In the genomic region with DNA sequence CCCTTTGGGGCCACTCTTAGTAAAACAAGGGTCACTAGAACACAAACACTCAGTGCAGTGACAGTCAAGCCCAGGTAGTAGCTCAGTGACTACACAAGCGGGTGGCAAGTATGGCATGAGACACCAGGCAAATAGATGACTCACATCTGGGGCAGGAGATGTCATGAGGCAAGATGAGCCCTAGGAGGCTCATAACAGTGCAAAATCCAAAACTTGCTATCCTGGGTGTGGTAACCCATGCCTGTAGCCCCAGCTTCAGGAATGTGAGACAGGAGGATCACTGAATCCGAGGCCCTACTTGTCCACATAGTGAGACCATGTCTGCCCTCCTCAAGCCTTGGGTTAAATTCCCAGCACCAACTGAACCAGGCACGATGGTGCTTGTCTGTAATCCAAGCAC, we compare ENCODE assay signal across 7 mouse cellular contexts. TPM values are rescaled to one million over a fixed set of nuclear protein-coding genes. Genes with fewer than 3 reads are reported as not detected.
"Had no signal": no experiment of that assay in that cellular context is flagged by ENCODE, and none has a peak within 500 bp of the region (broad histone marks: within the 10 kb centered on the region; RNA-seq: fewer than 3 reads in every experiment).

No protein-coding gene starts in this region.

- H3K4me2 ChIP-seq: liver, embryonic 11.5 days; lung, embryonic 15.5 days had no signal

- H3K36me3 ChIP-seq: limb, embryonic 10.5 days; lung, embryonic 15.5 days; neural tube, embryonic 13.5 days had no signal

- DNase-seq: kidney, postnatal 25 days; retina, postnatal 1 day had no signal

- H3K9me3 ChIP-seq: limb, embryonic 10.5 days; lung, embryonic 15.5 days; neural tube, embryonic 13.5 days had no signal

- H3K9ac ChIP-seq: lung, embryonic 15.5 days; neural tube, embryonic 13.5 days had no signal

- H3K27ac ChIP-seq: limb, embryonic 10.5 days; lung, embryonic 15.5 days; neural tube, embryonic 13.5 days had no signal

- H3K4me3 ChIP-seq: lung, embryonic 15.5 days; neural tube, embryonic 13.5 days had no signal

RNA-seq across cellular contexts. Expression of a gene that starts 8.7 kb away (rescaled TPM):
- polyA plus RNA-seq: neural tube, embryonic 13.5 days had no signal

RNA-seq across cellular contexts. Expression of a gene that starts 18.4 kb away (rescaled TPM):
- polyA plus RNA-seq: neural tube, embryonic 13.5 days had no signal

RNA-seq across cellular contexts. Expression of a gene that starts 42.3 kb away (rescaled TPM):
- polyA plus RNA-seq: midbrain, embryonic 14.5 days had no signal
